Mouse (Mus musculus): ENCODE data around the gene Zfp148.

GRCm38 (mm10) chr16:33537499-33538225, 157.0 kb downstream of the Zfp148 start:
- TF ChIP-seq CTCF (IDR thresholded peaks at IDR 0.05; ENCODE audit: borderline replicate concordance, insufficient read depth, low read depth, low read length) (no peak), POLR2A (IDR thresholded peaks at IDR 0.05; ENCODE audit: borderline replicate concordance, insufficient read depth, low read length) (no peak)
